Mouse (Mus musculus) spleen, adult 2 months (tissue): ENCODE results near the gene Foxn2. TPM values are rescaled to one million over a fixed set of nuclear protein-coding genes. Genes with fewer than 3 reads are reported as not detected.
A peak's percentile ranks its signal among the peaks of the same experiment; 100 is the strongest.

Experiments used
- DNase-seq, 2 experiments: peaks; one replicate each; pipeline versions ENCODE4 v3.0.0 to v3.0.0-alpha.2; 2012 to 2021; ENCODE audit warnings: low spot score in 2 of 2, low read depth in 1 of 2
- H3K27ac ChIP-seq: fragments of 200-500 bp; 2 replicates; pipeline ENCODE4 v1.5.1; 2012; ENCODE audit warnings: low read length, inconsistent platforms; ENCODE audit not compliant: insufficient read depth
- H3K27me3 ChIP-seq: fragments of 200-500 bp; 2 replicates; pipeline ENCODE4 v1.6.1; 2012; ENCODE audit warnings: mild to moderate bottlenecking, moderate library complexity, low read length, inconsistent platforms; ENCODE audit not compliant: control insufficient read depth, insufficient read depth
- H3K36me3 ChIP-seq: fragments of 200-500 bp; 2 replicates; pipeline ENCODE4 v1.6.1; 2012; ENCODE audit warnings: mild to moderate bottlenecking, low read length, inconsistent platforms; ENCODE audit not compliant: control insufficient read depth, insufficient read depth
- H3K4me1 ChIP-seq: fragments of 200-500 bp; 2 replicates; pipeline ENCODE4 v1.6.1; 2011; ENCODE audit warnings: inconsistent platforms; ENCODE audit not compliant: control insufficient read depth, insufficient read depth, insufficient read length
- H3K4me3 ChIP-seq: fragments of 200-500 bp; 2 replicates; pipeline ENCODE4 v1.5.1; 2011; ENCODE audit warnings: mild to moderate bottlenecking, inconsistent platforms; ENCODE audit not compliant: insufficient read depth, insufficient read length; ENCODE audit errors: extremely low read depth
- CTCF ChIP-seq: fragments of 200-500 bp; IDR thresholded peaks from 2 replicates; pipeline ENCODE4 v1.5.1; 2011; ENCODE audit warnings: mild to moderate bottlenecking, inconsistent platforms; ENCODE audit not compliant: insufficient read depth, insufficient read length, insufficient replicate concordance; ENCODE audit errors: extremely low read depth
- POLR2A ChIP-seq: fragments of 200-500 bp; IDR thresholded peaks from 2 replicates; pipeline ENCODE4 v1.6.1; 2011; ENCODE audit warnings: low read depth, low read length, inconsistent platforms
- WGBS: fragments of 180-500 bp; shearing (Covaris S2); methylation state at CpG from one replicate; pipeline ENCODE4 v1.1.7; 2018; 5-methylcytosine and 5-hydroxymethylcytosine counted together
- polyA plus RNA-seq: library from polyadenylated mRNA; depleted of rRNA; stranded (reverse); fragments of >200 nt; gene quantifications from 2 replicates; pipeline ENCODE4 v1.2.3, GENCODE M21; 2012

Gene Foxn2
- polyA plus RNA-seq, 1 experiment, result 5.3 TPM

- H3K4me3 ChIP-seq, result peak overlapping the region; percentile 91
- WGBS, result under 1% methylated on average over 48 of the region's 55 CpGs
- peak overlapping the region; percentile 97 for H3K27ac ChIP-seq
- no peaks in the 10 kb centered on the region for H3K36me3 ChIP-seq
- TF ChIP-seq POLR2A, result no peak
- no peak for TF ChIP-seq CTCF
- H3K4me1 ChIP-seq, result peaks cover 3% of the 10 kb centered on the region
- H3K27me3 ChIP-seq, result no peaks in the 10 kb centered on the region
- DNase-seq, result peak; percentile 23 to 43
These were observed 505 bp downstream of the Foxn2 start for GRCm38 (mm10) chr17:88441001-88441431.

- peak overlapping the region; percentile 97 for H3K27ac ChIP-seq
- H3K4me1 ChIP-seq, result peaks cover 3% of the 10 kb centered on the region
- H3K36me3 ChIP-seq, result no peaks in the 10 kb centered on the region
- WGBS, result under 1% methylated on average over 46 of the region's 48 CpGs
- no peaks in the 10 kb centered on the region for H3K27me3 ChIP-seq
- peak; percentile 62 to 73 for DNase-seq
- TF ChIP-seq CTCF (no peak), POLR2A (no peak; the same call in 1 of the 2 replicates)
- H3K4me3 ChIP-seq, result peak overlapping the region; percentile 91
These were observed 1.1 kb downstream of the Foxn2 start for GRCm38 (mm10) chr17:88441432-88442174.

GRCm38 (mm10) chr17:88442661-88443060, 2.1 kb downstream of the Foxn2 start:
- TF ChIP-seq POLR2A (no peak), CTCF (no peak)
- Histone ChIP-seq H3K27me3 (no peaks in the 10 kb centered on the region), H3K4me1 (peaks cover 3% of the 10 kb centered on the region), H3K36me3 (no peaks in the 10 kb centered on the region), H3K4me3 (peak overlapping the region; percentile 30), H3K27ac (peak overlapping the region; percentile 38)
- DNase-seq, result no peak
- 38% methylated on average over 6 of the region's 6 CpGs for WGBS

- H3K27ac ChIP-seq, result peak overlapping the region; percentile 38; the same call in 1 of the 2 replicates
- H3K4me1 ChIP-seq, result peaks cover 3% of the 10 kb centered on the region
- no peak for DNase-seq
- H3K36me3 ChIP-seq, result no peaks in the 10 kb centered on the region
- no peaks in the 10 kb centered on the region for H3K27me3 ChIP-seq
- WGBS, result 71% methylated on average over 6 of the region's 6 CpGs
- TF ChIP-seq CTCF, result no peak
- TF ChIP-seq POLR2A, result no peak
- H3K4me3 ChIP-seq, result peak overlapping the region; percentile 12; the same call in 1 of the 2 replicates
These were observed 2.7 kb downstream of the Foxn2 start for GRCm38 (mm10) chr17:88443186-88443585.

GRCm38 (mm10) chr17:88458079-88458478, 17.6 kb downstream of the Foxn2 start:
- H3K4me3 ChIP-seq, result no peak overlapping the region
- no peaks in the 10 kb centered on the region for H3K4me1 ChIP-seq
- H3K36me3 ChIP-seq, result peaks cover 4% of the 10 kb centered on the region; the same call in 1 of the 2 replicates
- no peak overlapping the region for H3K27ac ChIP-seq
- TF ChIP-seq POLR2A (no peak), CTCF (no peak)
- H3K27me3 ChIP-seq, result no peaks in the 10 kb centered on the region
- no peak for DNase-seq
- 67% methylated on average over 3 of the region's 3 CpGs for WGBS

- TF ChIP-seq CTCF (no peak), POLR2A (no peak)
- Histone ChIP-seq H3K27ac (no peak overlapping the region), H3K4me3 (no peak overlapping the region), H3K27me3 (no peaks in the 10 kb centered on the region), H3K4me1 (no peaks in the 10 kb centered on the region), H3K36me3 (peaks cover 4% of the 10 kb centered on the region; the same call in 1 of the 2 replicates)
- WGBS, result 66% methylated on average over 2 of the region's 2 CpGs
- no peak for DNase-seq
These were observed 19.0 kb downstream of the Foxn2 start for GRCm38 (mm10) chr17:88459516-88459915.
